Mouse (Mus musculus): ENCODE data around the gene Gabpb2. TPM values are rescaled to one million over a fixed set of nuclear protein-coding genes. Genes with fewer than 3 reads are reported as not detected.

The Gabpb2 gene
- polyA plus RNA-seq, 1 experiment from 2014 or later, result 4.5 TPM

DNA sequence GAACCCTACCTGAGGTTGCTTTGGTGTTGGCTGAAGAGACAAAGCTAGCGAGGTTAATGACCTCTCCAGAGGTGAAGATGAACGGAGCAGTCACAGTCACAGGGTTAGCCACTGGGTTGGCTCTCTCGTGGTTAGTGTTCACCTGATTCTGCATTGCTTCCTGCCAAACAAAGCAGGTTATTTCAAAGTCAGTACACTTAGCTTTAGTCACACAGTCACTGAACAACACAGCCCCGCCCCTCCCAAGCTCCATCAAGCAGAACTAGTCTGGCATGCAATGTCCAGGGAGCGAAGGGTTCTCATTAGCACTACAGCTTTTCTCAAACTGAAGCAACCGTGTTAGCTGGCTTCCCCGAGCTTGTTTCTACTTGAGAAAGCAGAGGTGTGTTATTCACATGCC, 17.6 kb downstream of the Gabpb2 start:
- WGBS, result 56% methylated on average over 7 of the region's 7 CpGs
- Histone ChIP-seq H3K36me3 (ENCODE audit: insufficient read depth, low read length) (peaks cover 35% of the 10 kb centered on the region), H3K9ac (ENCODE audit: low read depth, low read length) (no peak overlapping the region; the same call in 1 of the 2 replicates), H3K27ac (peak overlapping the region; percentile 92), H3K9me3 (replicated peaks; ENCODE audit: low read length) (no peaks in the 10 kb centered on the region), H3K27me3 (ENCODE audit: insufficient read depth, low read length) (no peaks in the 10 kb centered on the region), H3K4me1 (replicated peaks; ENCODE audit: insufficient read depth, low read length) (no peaks in the 10 kb centered on the region), H3K4me2 (ENCODE audit: low read length) (no peak overlapping the region; the same call in 1 of the 2 replicates), H3K4me3 (replicated peaks; ENCODE audit: low read depth, low read length) (no peak overlapping the region)
- ATAC-seq (replicated peaks; ENCODE audit: low FRiP score, low read depth), result peak; percentile 97
- DNase-seq (ENCODE audit: low spot score), result peak; percentile 66
- no peak for TF ChIP-seq CTCF (IDR thresholded peaks at IDR 0.05; ENCODE audit: low read depth)

- 73% methylated on average over 1 of the region's 1 CpGs for WGBS
- no peak for TF ChIP-seq CTCF (IDR thresholded peaks at IDR 0.05; ENCODE audit: low read depth)
- ATAC-seq (replicated peaks; ENCODE audit: low FRiP score, low read depth) (no peak), DNase-seq (ENCODE audit: low spot score) (no peak)
- Histone ChIP-seq H3K4me1 (replicated peaks; ENCODE audit: insufficient read depth, low read length) (no peaks in the 10 kb centered on the region), H3K4me3 (replicated peaks; ENCODE audit: low read depth, low read length) (no peak overlapping the region), H3K9me3 (replicated peaks; ENCODE audit: low read length) (no peaks in the 10 kb centered on the region), H3K4me2 (ENCODE audit: low read length) (no peak overlapping the region), H3K36me3 (ENCODE audit: insufficient read depth, low read length) (peaks cover 36% of the 10 kb centered on the region), H3K9ac (ENCODE audit: low read depth, low read length) (no peak overlapping the region), H3K27ac (peak overlapping the region; percentile 92; the same call in 1 of the 2 replicates), H3K27me3 (ENCODE audit: insufficient read depth, low read length) (no peaks in the 10 kb centered on the region)
Measured at GRCm38 (mm10) chr3:95199101-95199500, 18.6 kb downstream of the Gabpb2 start.

DNA sequence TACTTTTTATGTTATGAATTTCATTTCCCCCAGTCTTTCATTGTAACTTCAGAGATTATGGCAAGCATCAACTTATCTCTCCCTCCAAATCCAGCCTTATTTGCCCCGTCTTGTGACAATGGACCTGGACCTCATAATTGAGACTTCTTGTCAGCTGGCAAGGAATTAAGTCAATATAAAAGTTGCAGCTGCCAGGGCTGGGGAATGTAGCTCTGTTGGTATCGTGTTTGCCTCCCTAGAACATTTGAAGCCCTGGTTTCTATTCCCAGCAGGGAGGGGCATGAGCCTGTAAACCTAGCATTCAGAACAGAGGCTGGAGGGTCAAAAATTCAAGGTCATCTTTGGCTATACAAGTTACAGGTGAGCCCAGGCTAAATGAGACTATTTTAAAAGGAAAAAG, 21.9 kb downstream of the Gabpb2 start:
- Histone ChIP-seq H3K27me3 (ENCODE audit: insufficient read depth, low read length) (no peaks in the 10 kb centered on the region), H3K4me3 (replicated peaks; ENCODE audit: low read depth, low read length) (no peak overlapping the region), H3K4me2 (ENCODE audit: low read length) (no peak overlapping the region), H3K9me3 (replicated peaks; ENCODE audit: low read length) (no peaks in the 10 kb centered on the region), H3K4me1 (replicated peaks; ENCODE audit: insufficient read depth, low read length) (no peaks in the 10 kb centered on the region), H3K9ac (ENCODE audit: low read depth, low read length) (no peak overlapping the region), H3K27ac (no peak overlapping the region), H3K36me3 (ENCODE audit: insufficient read depth, low read length) (peaks cover 24% of the 10 kb centered on the region; the same call in 1 of the 2 replicates)
- ATAC-seq (replicated peaks; ENCODE audit: low FRiP score, low read depth), result no peak
- WGBS, result 86% methylated on average over 2 of the region's 2 CpGs
- no peak for DNase-seq (ENCODE audit: low spot score)
- TF ChIP-seq CTCF (IDR thresholded peaks at IDR 0.05; ENCODE audit: low read depth), result no peak

DNA sequence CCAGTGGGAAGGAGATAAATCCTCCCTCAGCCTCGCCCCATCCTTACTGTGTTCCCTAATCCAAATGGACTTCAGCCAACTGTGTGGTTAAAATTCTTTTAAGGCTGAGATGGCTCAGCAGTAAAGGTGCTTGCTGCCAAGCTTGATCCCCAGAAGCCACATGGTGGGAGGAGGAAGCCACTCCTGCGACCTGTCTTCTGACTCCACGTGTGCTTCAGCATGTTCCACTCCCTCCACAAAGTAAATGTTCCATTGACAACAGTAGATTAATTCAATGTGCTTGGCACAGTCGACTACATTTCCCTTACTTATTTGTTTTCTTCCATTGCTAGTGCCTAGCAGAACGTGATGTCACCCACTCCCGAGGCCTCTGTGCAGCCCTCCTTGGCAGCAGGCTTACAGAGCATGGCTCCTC, 23.0 kb downstream of the Gabpb2 start:
- Histone ChIP-seq H3K36me3 (ENCODE audit: insufficient read depth, low read length) (peaks cover 27% of the 10 kb centered on the region; the same call in 1 of the 2 replicates), H3K4me2 (ENCODE audit: low read length) (no peak overlapping the region), H3K9me3 (replicated peaks; ENCODE audit: low read length) (no peaks in the 10 kb centered on the region), H3K4me1 (replicated peaks; ENCODE audit: insufficient read depth, low read length) (no peaks in the 10 kb centered on the region), H3K9ac (ENCODE audit: low read depth, low read length) (no peak overlapping the region), H3K27me3 (ENCODE audit: insufficient read depth, low read length) (no peaks in the 10 kb centered on the region), H3K4me3 (replicated peaks; ENCODE audit: low read depth, low read length) (no peak overlapping the region), H3K27ac (no peak overlapping the region)
- ATAC-seq (replicated peaks; ENCODE audit: low FRiP score, low read depth) (0 out of 2 replicates have a peak, but pooled peaks have one; percentile 33), DNase-seq (ENCODE audit: low spot score) (no peak)
- TF ChIP-seq CTCF (IDR thresholded peaks at IDR 0.05; ENCODE audit: low read depth), result no peak
- 74% methylated on average over 6 of the region's 6 CpGs for WGBS

DNA sequence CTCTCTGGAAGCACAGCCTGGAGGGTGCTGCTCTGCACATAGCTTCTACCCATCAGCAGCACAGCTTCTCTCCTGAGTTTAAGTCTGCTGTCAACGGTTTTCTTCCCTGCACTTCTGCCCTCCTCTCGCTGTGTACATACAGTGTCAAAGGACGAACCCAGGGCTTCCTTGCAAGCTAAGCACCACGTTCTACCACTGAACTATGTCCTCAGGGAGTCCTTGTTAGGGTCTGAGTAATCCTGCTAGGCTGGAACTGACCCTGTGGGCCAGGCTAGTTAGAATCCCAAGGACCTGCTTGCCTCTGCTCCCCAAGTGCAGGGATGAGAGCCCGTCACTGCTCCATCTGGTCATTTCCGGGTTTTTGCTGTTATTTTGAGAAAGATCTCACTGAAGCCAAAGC, 30.8 kb downstream of the Gabpb2 start:
- Histone ChIP-seq H3K27me3 (ENCODE audit: insufficient read depth, low read length) (no peaks in the 10 kb centered on the region), H3K4me1 (replicated peaks; ENCODE audit: insufficient read depth, low read length) (no peaks in the 10 kb centered on the region), H3K9ac (ENCODE audit: low read depth, low read length) (no peak overlapping the region), H3K36me3 (ENCODE audit: insufficient read depth, low read length) (peaks cover 49% of the 10 kb centered on the region), H3K4me3 (replicated peaks; ENCODE audit: low read depth, low read length) (no peak overlapping the region), H3K9me3 (replicated peaks; ENCODE audit: low read length) (no peaks in the 10 kb centered on the region), H3K4me2 (ENCODE audit: low read length) (no peak overlapping the region), H3K27ac (no peak overlapping the region)
- no peak for ATAC-seq (replicated peaks; ENCODE audit: low FRiP score, low read depth)
- 90% methylated on average over 6 of the region's 6 CpGs for WGBS
- no peak for TF ChIP-seq CTCF (IDR thresholded peaks at IDR 0.05; ENCODE audit: low read depth)
- no peak for DNase-seq (ENCODE audit: low spot score)

GRCm38 (mm10) chr3:95186100-95186499, 31.6 kb downstream of the Gabpb2 start:
- H3K36me3 ChIP-seq (ENCODE audit: insufficient read depth, low read length), result peaks cover 49% of the 10 kb centered on the region
- no peak overlapping the region for H3K4me3 ChIP-seq (replicated peaks; ENCODE audit: low read depth, low read length)
- WGBS, result 87% methylated on average over 2 of the region's 2 CpGs
- TF ChIP-seq CTCF (IDR thresholded peaks at IDR 0.05; ENCODE audit: low read depth), result no peak
- no peak overlapping the region for H3K4me2 ChIP-seq (ENCODE audit: low read length)
- no peaks in the 10 kb centered on the region for H3K4me1 ChIP-seq (replicated peaks; ENCODE audit: insufficient read depth, low read length)
- no peak overlapping the region for H3K9ac ChIP-seq (ENCODE audit: low read depth, low read length)
- no peaks in the 10 kb centered on the region for H3K27me3 ChIP-seq (ENCODE audit: insufficient read depth, low read length)
- no peak overlapping the region for H3K27ac ChIP-seq
- no peaks in the 10 kb centered on the region for H3K9me3 ChIP-seq (replicated peaks; ENCODE audit: low read length)
- ATAC-seq (replicated peaks; ENCODE audit: low FRiP score, low read depth), result no peak
- DNase-seq (ENCODE audit: low spot score), result no peak
